In the genomic region with DNA sequence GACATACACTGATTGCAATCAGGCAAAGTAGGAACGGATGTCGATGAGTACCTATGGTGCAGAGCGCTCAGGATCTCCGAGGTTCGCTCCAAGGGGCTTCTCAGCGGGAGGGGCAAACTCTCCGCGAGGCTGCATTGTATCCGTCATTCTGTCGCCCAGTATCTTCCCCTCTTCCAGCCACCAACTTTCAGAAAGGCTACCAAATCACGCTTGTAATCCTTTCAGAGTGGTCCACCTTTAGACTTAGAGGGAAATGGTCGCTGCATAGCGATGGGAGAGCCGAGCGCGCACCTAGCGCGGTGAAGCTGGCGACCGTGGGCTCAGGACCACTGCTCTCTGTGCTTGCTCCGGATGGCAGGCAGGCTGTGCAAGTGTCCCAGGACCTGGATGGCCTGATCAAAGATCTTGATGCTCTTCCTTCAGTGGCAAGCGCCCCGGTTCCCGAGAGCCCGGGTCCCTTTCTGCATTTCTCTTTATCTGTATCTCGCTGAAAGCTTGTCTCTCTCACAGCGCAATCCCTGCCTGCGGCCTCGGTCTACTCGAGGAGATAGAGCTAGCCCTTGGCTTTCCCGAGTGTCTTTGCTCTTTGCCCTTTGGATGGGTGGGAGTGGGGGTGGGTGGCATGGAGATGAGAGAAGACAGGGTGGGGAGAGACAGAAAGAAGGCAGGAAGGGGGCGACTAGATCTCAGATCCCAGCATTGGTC, we compare ENCODE assay signal across 9 mouse cellular contexts. TPM values are rescaled to one million over a fixed set of nuclear protein-coding genes. Genes with fewer than 3 reads are reported as not detected.
DNase-seq lines count a peak whose midpoint lies in the region; ATAC-seq lines count a peak whose summit lies in the region.
"Had no signal": no experiment of that assay in that cellular context is flagged by ENCODE, and none has a peak within 500 bp of the region (broad histone marks: within the 10 kb centered on the region; RNA-seq: fewer than 3 reads in every experiment).

No protein-coding gene starts in this region.

- H3K4me3 ChIP-seq in heart, embryonic 15.5 days = peak overlapping the region; percentile 54
- H3K4me3 ChIP-seq in forebrain, embryonic 15.5 days = peak overlapping the region; percentile 80
- no peak overlapping the region for H3K4me3 ChIP-seq in liver, embryonic 16.5 days (ENCODE audit: low read depth, low read length)

- ATAC-seq in heart, embryonic 15.5 days (replicated peaks; ENCODE audit: insufficient number of reproducible peaks, insufficient read depth, low FRiP score, low read depth) = no peak
- peak; percentile 47 for ATAC-seq in forebrain, embryonic 15.5 days (replicated peaks)
- no peak for ATAC-seq in liver, embryonic 16.5 days (ENCODE audit: low read depth)

- peak overlapping the region; percentile 90 for H3K4me2 ChIP-seq in heart, embryonic 15.5 days
- H3K4me2 ChIP-seq in forebrain, embryonic 15.5 days (replicated peaks) = peak overlapping the region; percentile 83
- peak overlapping the region; percentile 41 for H3K4me2 ChIP-seq in liver, embryonic 16.5 days (ENCODE audit: low read depth, low read length)

- no peak overlapping the region for H3K9ac ChIP-seq in heart, embryonic 15.5 days
- peak overlapping the region; percentile 80 for H3K9ac ChIP-seq in forebrain, embryonic 15.5 days (replicated peaks)
- no peak overlapping the region for H3K9ac ChIP-seq in liver, embryonic 16.5 days (ENCODE audit: low read depth, low read length)

- DNase-seq in heart, postnatal 10 days = no peak
- DNase-seq in cerebellum, adult 11-12 months = peak; percentile 27
- DNase-seq in gastrocnemius, adult 18-20 months (ENCODE audit: low spot score) = no peak
- no peak for DNase-seq in yolk sac, embryonic 10.5 days (ENCODE audit: low spot score)
- DNase-seq in adrenal gland, adult 8-10 months = no peak

- no peaks in the 10 kb centered on the region for H3K9me3 ChIP-seq in heart, embryonic 15.5 days (replicated peaks)
- H3K9me3 ChIP-seq in forebrain, embryonic 15.5 days = no peaks in the 10 kb centered on the region
- H3K9me3 ChIP-seq in liver, embryonic 16.5 days (replicated peaks; ENCODE audit: control insufficient read depth, low read length) = no peaks in the 10 kb centered on the region
- H3K9me3 ChIP-seq: G1E had no signal

- H3K36me3 ChIP-seq in heart, embryonic 15.5 days = no peaks in the 10 kb centered on the region
- no peaks in the 10 kb centered on the region for H3K36me3 ChIP-seq in forebrain, embryonic 15.5 days
- no peaks in the 10 kb centered on the region for H3K36me3 ChIP-seq in liver, embryonic 16.5 days (ENCODE audit: control insufficient read depth, insufficient read depth)
- H3K36me3 ChIP-seq: G1E had no signal

- WGBS in heart, embryonic 15.5 days = under 1% methylated on average over 32 of the region's 32 CpGs
- under 1% methylated on average over 32 of the region's 32 CpGs for WGBS in forebrain, embryonic 15.5 days
- 4% methylated on average over 32 of the region's 32 CpGs for WGBS in liver, embryonic 16.5 days (ENCODE audit: insufficient replicate concordance)

- peaks cover 54% of the 10 kb centered on the region for H3K27me3 ChIP-seq in heart, embryonic 15.5 days
- no peaks in the 10 kb centered on the region for H3K27me3 ChIP-seq in forebrain, embryonic 15.5 days
- peaks cover 22% of the 10 kb centered on the region for H3K27me3 ChIP-seq in liver, embryonic 16.5 days (ENCODE audit: control insufficient read depth, insufficient read depth, low read depth, low read length)

- no peak overlapping the region for H3K27ac ChIP-seq in heart, embryonic 15.5 days
- H3K27ac ChIP-seq in forebrain, embryonic 15.5 days (replicated peaks) = peak overlapping the region; percentile 87
- H3K27ac ChIP-seq in liver, embryonic 16.5 days (ENCODE audit: low read length) = no peak overlapping the region

- intact Hi-C loops in heart, postnatal 10 days (cut with DNase I) = no loop called here

- peaks cover 6% of the 10 kb centered on the region for H3K4me1 ChIP-seq in heart, embryonic 15.5 days (replicated peaks)
- H3K4me1 ChIP-seq in forebrain, embryonic 15.5 days = peaks cover 34% of the 10 kb centered on the region
- H3K4me1 ChIP-seq in liver, embryonic 16.5 days (ENCODE audit: control insufficient read depth, low read depth, low read length) = no peaks in the 10 kb centered on the region

RNA-seq across cellular contexts. Expression of gene Slitrk3, which starts 1.0 kb away (rescaled TPM):
- 0.13 and 0.23 TPM in 2 replicates for polyA plus RNA-seq in heart, embryonic 15.5 days (2015; fragmentation: Nextera tagmentation; extraction: Ambion mirVana)
- under 1 TPM; 0.07 TPM for total RNA-seq in heart, postnatal 10 days (2021)
- 13.9 and 17.2 TPM in 2 replicates for polyA plus RNA-seq in forebrain, embryonic 15.5 days (2015; fragmentation: Nextera tagmentation; extraction: Ambion mirVana)
- polyA plus RNA-seq in liver, embryonic 16.5 days (2015; fragmentation: Nextera tagmentation; extraction: Ambion mirVana) = not detected in 2 replicates
- total RNA-seq in gastrocnemius, adult 18-20 months (2021) = not detected
- total RNA-seq in adrenal gland, adult 8-10 months (2022) = under 1 TPM in 2 of 4 experiments, not detected in 2; 0.06 to 0.07 TPM
- polyA plus RNA-seq: G1E had no signal
